Mouse (Mus musculus): Measurements from ENCODE around the gene Adra2b. TPM values are rescaled to one million over a fixed set of nuclear protein-coding genes. Genes with fewer than 3 reads are reported as not detected.

The Adra2b gene
- polyA plus RNA-seq, 1 experiment, result 0.51 TPM

DNA sequence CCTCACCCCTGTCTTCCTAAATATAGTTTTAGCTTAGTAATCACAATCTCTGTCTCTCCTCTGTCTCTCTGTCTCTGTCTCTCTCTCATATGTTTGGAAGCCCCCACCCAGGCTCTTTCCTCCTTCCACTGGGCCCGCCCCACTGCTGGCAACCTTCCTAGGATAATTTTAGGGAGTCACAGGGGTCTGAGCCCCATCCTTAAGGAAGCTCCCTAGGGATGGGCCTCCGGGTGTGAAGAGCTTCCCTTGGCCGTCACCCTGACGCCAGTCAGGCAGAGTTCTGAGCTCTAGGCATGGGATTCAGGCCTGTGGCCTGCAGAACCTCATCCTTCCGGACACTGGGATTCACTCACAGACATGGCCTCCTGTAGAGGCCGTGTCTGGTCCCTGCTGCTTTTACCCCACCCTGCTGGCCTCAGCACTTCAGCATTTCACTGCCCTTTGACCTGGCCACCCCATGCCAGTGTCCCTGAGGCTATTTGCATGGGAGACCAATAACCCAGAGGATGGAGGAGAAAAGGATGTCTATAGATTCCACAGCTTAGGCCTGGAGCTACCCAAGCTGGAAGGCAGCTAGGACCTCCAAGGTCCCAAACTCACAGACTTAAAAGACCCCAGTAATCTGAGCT lies 13.5 kb downstream of the Adra2b start:
- H3K4me1 ChIP-seq (ENCODE audit: control insufficient read depth, insufficient read depth, low read length), result no peaks in the 10 kb centered on the region

GRCm38 (mm10) chr2:127377942-127378610 lies 15.1 kb downstream of the Adra2b start:
- DNase-seq, result no peak
- WGBS, result 63% methylated on average over 7 of the region's 7 CpGs
- no peak for TF ChIP-seq POLR2A (IDR thresholded peaks at IDR 0.05; ENCODE audit: borderline replicate concordance, extremely low read depth, low read depth, low read length)
- no peak for TF ChIP-seq CTCF (IDR thresholded peaks at IDR 0.05; ENCODE audit: insufficient read depth, low read length)
- Histone ChIP-seq H3K4me3 (replicated peaks; ENCODE audit: extremely low read depth, low read depth, low read length) (no peak overlapping the region), H3K4me1 (ENCODE audit: control insufficient read depth, insufficient read depth, low read length) (no peaks in the 10 kb centered on the region)

More for the DNA sequence above, 13.5 kb downstream of the Adra2b start:
- no peak for DNase-seq
- H3K4me3 ChIP-seq (replicated peaks; ENCODE audit: extremely low read depth, low read depth, low read length), result no peak overlapping the region
- 83% methylated on average over 6 of the region's 6 CpGs for WGBS
- TF ChIP-seq CTCF (IDR thresholded peaks at IDR 0.05; ENCODE audit: insufficient read depth, low read length) (no peak), POLR2A (IDR thresholded peaks at IDR 0.05; ENCODE audit: borderline replicate concordance, extremely low read depth, low read depth, low read length) (no peak)

DNA sequence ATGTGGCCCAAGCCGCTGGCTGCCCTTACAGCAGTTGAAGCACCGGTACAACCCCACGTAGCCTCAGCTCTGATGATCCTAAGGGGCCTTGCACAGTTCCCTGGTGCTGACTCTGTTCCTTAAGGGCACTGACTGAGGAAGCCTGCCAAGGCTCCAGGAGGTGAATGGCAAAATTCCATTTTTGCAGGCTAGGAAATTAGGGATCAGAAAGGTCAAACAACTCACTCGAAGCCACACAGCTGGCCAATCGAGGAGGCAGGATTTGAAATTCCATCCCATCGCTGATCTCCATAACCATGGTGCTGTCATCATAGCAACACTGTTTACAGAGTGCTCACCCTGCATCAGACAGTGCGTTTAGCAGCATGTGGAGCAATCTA lies 15.6 kb downstream of the Adra2b start:
- 52% methylated on average over 7 of the region's 7 CpGs for WGBS
- H3K4me3 ChIP-seq (replicated peaks; ENCODE audit: extremely low read depth, low read depth, low read length), result no peak overlapping the region
- no peak for DNase-seq
- TF ChIP-seq POLR2A (IDR thresholded peaks at IDR 0.05; ENCODE audit: borderline replicate concordance, extremely low read depth, low read depth, low read length) (no peak), CTCF (IDR thresholded peaks at IDR 0.05; ENCODE audit: insufficient read depth, low read length) (no peak)
- no peaks in the 10 kb centered on the region for H3K4me1 ChIP-seq (ENCODE audit: control insufficient read depth, insufficient read depth, low read length)

GRCm38 (mm10) chr2:127379250-127379649 lies 16.2 kb downstream of the Adra2b start:
- Histone ChIP-seq H3K4me3 (replicated peaks; ENCODE audit: extremely low read depth, low read depth, low read length) (no peak overlapping the region), H3K4me1 (ENCODE audit: control insufficient read depth, insufficient read depth, low read length) (no peaks in the 10 kb centered on the region)
- DNase-seq, result no peak
- WGBS, result 61% methylated on average over 3 of the region's 3 CpGs
- no peak for TF ChIP-seq CTCF (IDR thresholded peaks at IDR 0.05; ENCODE audit: insufficient read depth, low read length)
- no peak for TF ChIP-seq POLR2A (IDR thresholded peaks at IDR 0.05; ENCODE audit: borderline replicate concordance, extremely low read depth, low read depth, low read length)

DNA sequence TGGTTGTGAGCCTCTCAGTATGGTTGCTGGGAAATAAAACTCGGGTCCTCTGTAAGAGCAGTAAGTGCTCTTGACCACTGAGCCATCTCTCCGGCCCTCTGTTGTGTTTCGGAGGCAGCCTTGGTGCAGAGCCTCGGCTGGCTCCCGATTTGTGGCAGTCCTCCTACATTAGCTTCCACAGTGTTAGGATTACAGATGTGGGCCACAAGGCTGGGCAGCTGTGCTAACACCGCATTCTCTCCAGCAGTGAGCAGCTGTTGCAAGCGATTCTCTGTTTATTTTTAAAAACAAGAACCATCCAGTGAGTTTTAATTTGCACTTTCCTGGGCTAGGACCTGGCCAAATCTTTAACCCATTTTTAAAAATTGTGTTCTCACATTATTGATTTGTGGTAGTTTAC lies 20.9 kb downstream of the Adra2b start:
- Histone ChIP-seq H3K4me1 (ENCODE audit: control insufficient read depth, insufficient read depth, low read length) (no peaks in the 10 kb centered on the region), H3K4me3 (replicated peaks; ENCODE audit: extremely low read depth, low read depth, low read length) (no peak overlapping the region)
- WGBS, result 55% methylated on average over 7 of the region's 7 CpGs
- DNase-seq, result no peak
- TF ChIP-seq POLR2A (IDR thresholded peaks at IDR 0.05; ENCODE audit: borderline replicate concordance, extremely low read depth, low read depth, low read length), result no peak
- TF ChIP-seq CTCF (IDR thresholded peaks at IDR 0.05; ENCODE audit: insufficient read depth, low read length), result no peak

DNA sequence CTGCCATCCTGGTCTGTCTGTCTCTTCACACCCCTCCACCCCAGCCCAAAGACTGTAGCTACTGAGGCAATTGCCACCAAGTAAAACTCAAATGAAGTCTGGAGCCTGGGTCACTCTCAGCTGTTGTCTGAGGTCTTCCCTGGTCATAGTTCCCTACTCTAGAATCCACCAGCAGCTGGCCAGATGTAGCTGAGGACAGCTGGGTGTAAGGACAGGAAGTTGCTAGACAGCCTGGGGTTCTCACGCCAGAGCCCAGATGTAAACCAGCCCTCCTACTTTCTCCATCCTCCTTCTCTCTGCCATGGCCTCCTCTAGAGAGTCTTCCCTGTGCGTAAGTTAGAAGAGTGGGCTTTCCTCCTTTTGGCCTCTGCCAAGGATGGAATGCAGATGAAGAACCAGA lies 24.5 kb downstream of the Adra2b start:
- TF ChIP-seq CTCF (IDR thresholded peaks at IDR 0.05; ENCODE audit: insufficient read depth, low read length), result no peak

GRCm38 (mm10) chr2:127390352-127390751 lies 27.3 kb downstream of the Adra2b start:
- WGBS, result 45% methylated on average over 3 of the region's 3 CpGs
- TF ChIP-seq POLR2A (IDR thresholded peaks at IDR 0.05; ENCODE audit: borderline replicate concordance, extremely low read depth, low read depth, low read length) (no peak), CTCF (IDR thresholded peaks at IDR 0.05; ENCODE audit: insufficient read depth, low read length) (no peak)

More for the DNA sequence above, 24.5 kb downstream of the Adra2b start:
- H3K4me3 ChIP-seq (replicated peaks; ENCODE audit: extremely low read depth, low read depth, low read length), result no peak overlapping the region
- no peaks in the 10 kb centered on the region for H3K4me1 ChIP-seq (ENCODE audit: control insufficient read depth, insufficient read depth, low read length)
- 46% methylated on average over 2 of the region's 2 CpGs for WGBS
- no peak for DNase-seq

DNA sequence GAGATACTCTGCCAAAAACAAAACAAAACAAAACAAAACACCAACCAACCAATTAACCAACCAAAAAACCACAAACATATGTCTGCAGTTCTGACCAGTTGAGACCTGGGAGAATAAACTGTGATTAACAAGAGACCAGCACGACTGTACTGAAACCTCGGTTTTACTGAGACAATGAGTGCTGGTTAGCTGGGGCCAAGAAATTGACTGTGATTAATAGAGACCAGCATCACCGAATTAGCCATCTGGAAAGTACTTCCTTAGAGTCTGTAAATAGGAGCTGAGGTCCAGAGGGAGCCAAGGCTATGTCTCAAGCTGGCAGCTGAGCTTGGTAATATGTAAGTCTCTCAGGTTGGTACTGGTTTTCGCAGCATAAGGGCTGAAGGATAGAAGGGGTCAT lies 27.8 kb downstream of the Adra2b start:
- TF ChIP-seq POLR2A (IDR thresholded peaks at IDR 0.05; ENCODE audit: borderline replicate concordance, extremely low read depth, low read depth, low read length), result no peak
- TF ChIP-seq CTCF (IDR thresholded peaks at IDR 0.05; ENCODE audit: insufficient read depth, low read length), result no peak
- WGBS, result 42% methylated on average over 4 of the region's 4 CpGs
- DNase-seq, result no peak
- H3K4me1 ChIP-seq (ENCODE audit: control insufficient read depth, insufficient read depth, low read length), result no peaks in the 10 kb centered on the region
- no peak overlapping the region for H3K4me3 ChIP-seq (replicated peaks; ENCODE audit: extremely low read depth, low read depth, low read length)

More at GRCm38 (mm10) chr2:127390352-127390751, 27.3 kb downstream of the Adra2b start:
- Histone ChIP-seq H3K4me1 (ENCODE audit: control insufficient read depth, insufficient read depth, low read length) (no peaks in the 10 kb centered on the region), H3K4me3 (replicated peaks; ENCODE audit: extremely low read depth, low read depth, low read length) (no peak overlapping the region)
- no peak for DNase-seq

GRCm38 (mm10) chr2:127391323-127391722 lies 28.3 kb downstream of the Adra2b start:
- Histone ChIP-seq H3K4me1 (ENCODE audit: control insufficient read depth, insufficient read depth, low read length) (no peaks in the 10 kb centered on the region), H3K4me3 (replicated peaks; ENCODE audit: extremely low read depth, low read depth, low read length) (no peak overlapping the region)
- 55% methylated on average over 3 of the region's 3 CpGs for WGBS
- no peak for TF ChIP-seq CTCF (IDR thresholded peaks at IDR 0.05; ENCODE audit: insufficient read depth, low read length)
- TF ChIP-seq POLR2A (IDR thresholded peaks at IDR 0.05; ENCODE audit: borderline replicate concordance, extremely low read depth, low read depth, low read length), result no peak
- DNase-seq, result no peak

DNA sequence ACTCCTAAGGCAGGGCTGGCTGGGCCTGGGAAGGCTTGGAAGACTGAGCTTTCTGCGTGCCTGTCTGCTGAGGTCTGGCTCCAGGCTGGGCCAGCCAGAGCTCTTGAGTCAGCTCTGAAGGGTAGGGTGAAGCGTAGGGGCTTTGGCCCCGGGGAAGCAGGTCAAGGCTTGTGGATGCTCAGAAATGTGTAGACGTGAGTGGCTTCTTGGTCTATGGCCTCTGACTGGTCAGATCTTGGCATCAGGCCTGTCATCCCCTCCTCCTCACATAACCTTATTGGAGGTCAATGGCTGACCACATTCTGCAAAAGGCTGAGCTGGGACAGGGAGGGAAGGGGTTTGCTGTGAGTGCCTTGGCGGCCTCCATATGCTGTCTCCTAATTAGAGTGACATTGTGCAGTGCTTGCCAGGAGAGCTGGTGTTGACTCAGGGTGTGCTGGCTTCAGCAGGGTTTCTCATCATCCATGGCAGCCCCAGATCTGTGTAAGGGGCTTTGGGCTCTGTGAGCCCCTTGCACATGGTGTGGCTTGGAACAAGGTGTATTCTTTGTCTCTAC lies 31.7 kb downstream of the Adra2b start:
- WGBS, result 79% methylated on average over 5 of the region's 5 CpGs
- TF ChIP-seq CTCF (IDR thresholded peaks at IDR 0.05; ENCODE audit: insufficient read depth, low read length), result no peak
- TF ChIP-seq POLR2A (IDR thresholded peaks at IDR 0.05; ENCODE audit: borderline replicate concordance, extremely low read depth, low read depth, low read length), result no peak
- no peak for DNase-seq
- no peaks in the 10 kb centered on the region for H3K4me1 ChIP-seq (ENCODE audit: control insufficient read depth, insufficient read depth, low read length)
- no peak overlapping the region for H3K4me3 ChIP-seq (replicated peaks; ENCODE audit: extremely low read depth, low read depth, low read length)

Measured in lung, adult 2 months (tissue).